Mouse (Mus musculus): ENCODE results near the gene Erlin1. TPM values are rescaled to one million over a fixed set of nuclear protein-coding genes. Genes with fewer than 3 reads are reported as not detected.

Gene Erlin1
- 30.6 and 35.3 TPM in 2 replicates for total RNA-seq (2017)

DNA sequence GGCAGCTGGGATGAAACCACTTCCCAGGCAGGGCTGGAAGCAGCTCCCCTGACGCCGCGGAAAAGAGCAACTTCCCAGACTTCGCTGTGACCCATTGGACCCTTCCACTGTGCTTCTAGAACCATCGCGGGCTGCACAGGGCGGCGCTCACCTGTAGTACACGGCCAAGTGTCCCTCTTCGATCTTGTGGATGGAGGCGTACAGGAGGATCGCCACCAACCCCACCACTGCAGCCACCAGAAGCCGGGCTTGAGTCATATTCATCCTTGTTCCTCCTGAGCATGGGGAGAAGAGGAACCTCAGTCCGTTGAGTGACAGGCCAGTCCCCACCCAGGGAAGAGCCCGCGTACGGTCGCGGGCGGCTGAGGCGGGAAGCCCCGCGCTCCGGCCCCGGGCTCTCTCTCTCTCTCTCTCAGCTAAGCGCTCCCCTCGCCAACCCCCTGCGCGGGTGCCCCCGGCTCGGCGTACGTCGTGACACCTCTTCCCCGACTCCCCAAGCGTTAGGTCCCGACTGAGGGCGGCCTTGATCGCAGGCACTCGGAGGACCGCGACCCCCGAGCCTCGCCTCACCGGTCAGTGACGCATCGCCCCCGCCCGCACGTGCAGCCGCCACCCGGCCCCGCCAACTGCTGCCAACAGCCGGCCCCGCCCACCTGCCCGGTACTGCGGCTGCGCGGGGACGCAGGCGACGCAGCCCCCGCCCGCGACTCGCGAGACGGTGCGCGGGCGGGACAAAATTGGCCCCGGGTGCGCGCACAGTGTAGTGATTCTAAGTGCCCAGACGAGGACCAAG, at the start of gene Erlin1:
Gene Erlin1, minus strand, starts transcription at position 665 of the 793 bp plus-strand sequence.
- ATAC-seq (replicated peaks; ENCODE audit: low read depth, poor library complexity, severe bottlenecking), result peak; percentile 85

DNA sequence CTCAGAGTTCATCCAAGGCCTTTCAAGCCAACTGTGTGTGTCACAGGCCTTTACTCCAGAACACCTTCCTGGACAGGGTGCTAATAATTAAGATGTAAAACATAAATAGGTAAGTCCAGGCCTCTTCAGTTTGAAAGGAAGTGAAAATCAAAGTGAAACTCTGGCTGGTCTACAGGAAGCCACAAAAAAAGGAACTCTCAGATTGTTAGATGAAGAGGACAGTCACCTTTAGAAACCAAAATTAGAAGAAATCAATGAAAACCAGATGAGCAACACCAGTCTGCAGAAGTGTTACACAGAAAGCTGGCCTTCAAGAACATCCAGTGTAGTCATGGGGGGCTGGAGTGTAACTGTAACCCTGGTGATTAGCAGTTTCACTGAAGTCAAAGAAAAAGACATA, 48.2 kb upstream of the Erlin1 start:
- ATAC-seq (replicated peaks; ENCODE audit: low read depth, poor library complexity, severe bottlenecking), result no peak

DNA sequence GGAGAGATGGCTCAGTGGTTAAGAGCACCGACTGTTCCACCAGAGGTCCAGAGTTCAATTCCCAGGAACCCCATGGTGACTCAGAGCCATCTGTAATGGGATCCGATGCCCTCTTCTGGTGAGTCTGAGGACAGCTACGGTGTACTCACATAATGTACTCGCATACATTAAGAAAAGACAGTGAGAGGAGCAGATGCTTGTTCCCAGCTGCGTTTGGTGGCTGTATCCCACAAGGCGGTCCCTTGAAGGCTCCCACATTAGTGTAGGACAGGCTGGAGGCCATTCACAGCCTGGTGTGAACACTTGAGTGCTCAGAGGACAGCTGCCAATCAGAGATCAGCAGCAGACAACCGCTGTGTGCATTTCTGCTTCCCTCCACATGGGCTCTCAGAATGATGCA, 42.1 kb upstream of the Erlin1 start:
- 0 out of 2 replicates have a peak, but pooled peaks have one; percentile 21 for ATAC-seq (replicated peaks; ENCODE audit: low read depth, poor library complexity, severe bottlenecking)

DNA sequence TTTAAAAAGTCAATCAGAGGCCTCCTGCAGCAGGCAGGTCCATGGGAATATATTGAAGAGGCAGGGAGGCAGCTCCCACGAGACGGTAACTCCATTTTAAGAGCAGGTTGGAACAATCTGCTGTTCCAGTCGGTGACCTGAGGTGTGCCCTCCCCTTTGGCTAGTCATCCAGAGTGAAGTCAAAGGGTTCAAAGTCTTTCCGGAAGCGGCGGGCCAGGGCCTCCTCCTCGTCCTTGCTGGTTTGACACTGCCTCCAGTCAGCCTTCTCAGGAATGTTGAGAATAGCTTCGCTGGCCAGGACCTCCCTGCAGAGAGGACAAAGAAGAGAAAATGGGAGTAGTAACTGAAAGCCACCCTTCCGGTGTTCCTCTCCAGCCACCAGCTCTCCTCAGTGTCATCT, 40.8 kb upstream of the Erlin1 start:
- no peak for ATAC-seq (replicated peaks; ENCODE audit: low read depth, poor library complexity, severe bottlenecking)

DNA sequence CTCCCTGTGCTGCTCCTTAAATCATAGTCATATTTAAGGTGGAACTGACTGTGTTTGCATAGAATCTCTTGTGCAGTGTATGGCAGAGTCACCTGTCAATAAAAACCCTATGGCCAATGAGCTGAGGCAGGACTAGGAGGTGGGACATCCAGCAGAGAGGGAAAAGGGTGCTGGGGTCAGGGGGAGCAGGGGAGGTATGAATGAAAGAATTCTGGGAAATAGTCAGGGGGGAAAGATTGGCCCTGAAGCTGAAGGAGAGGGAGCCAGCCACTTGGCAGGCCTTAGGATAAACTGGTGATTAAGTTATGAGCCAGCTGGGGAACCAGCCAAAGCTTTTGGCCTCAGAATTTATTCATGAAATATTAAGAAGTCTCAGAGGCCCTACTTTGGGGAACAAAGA, 39.4 kb upstream of the Erlin1 start:
- no peak for ATAC-seq (replicated peaks; ENCODE audit: low read depth, poor library complexity, severe bottlenecking)

DNA sequence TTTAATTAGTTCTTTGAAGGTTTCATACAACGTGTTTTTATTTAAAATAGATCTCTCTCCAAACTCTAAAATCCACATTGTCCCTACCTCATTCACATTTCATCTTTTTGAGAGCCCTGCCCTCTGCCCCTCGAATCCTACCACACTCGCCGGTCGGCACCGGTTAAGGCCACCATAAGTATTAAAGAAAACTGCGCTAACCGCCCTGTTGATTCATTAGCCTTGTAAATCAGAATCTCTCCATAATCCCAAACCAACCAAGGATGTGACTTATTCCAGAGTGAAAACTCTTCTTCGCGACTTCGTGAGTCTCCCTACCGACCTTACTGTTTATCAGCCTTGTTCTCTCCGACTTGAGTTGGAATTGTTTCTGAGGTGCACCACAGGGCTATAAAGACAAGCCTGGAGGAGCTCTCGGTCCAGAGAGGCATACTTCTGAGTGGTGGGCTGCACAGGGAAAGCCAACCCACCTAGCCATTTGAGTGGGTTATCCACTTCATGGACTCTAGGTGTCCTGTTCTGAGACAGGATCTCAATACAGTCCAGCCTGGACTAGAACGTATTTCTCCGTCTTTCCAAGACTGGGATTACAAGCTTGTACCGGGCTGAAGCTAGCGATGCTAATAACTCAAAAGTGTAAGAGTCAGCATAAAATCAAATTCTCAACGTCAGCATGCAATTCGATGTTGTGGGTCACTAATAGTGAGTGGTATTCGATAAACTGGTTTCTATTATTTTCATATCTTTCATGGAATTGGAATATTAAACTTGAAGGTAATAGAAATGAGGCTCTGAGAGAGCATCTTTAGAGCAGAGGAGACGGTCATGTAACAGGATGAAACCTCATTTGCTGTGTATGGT, 38.3 kb upstream of the Erlin1 start:
- peak; percentile 26; the same call in 1 of the 2 replicates for ATAC-seq (replicated peaks; ENCODE audit: low read depth, poor library complexity, severe bottlenecking)

DNA sequence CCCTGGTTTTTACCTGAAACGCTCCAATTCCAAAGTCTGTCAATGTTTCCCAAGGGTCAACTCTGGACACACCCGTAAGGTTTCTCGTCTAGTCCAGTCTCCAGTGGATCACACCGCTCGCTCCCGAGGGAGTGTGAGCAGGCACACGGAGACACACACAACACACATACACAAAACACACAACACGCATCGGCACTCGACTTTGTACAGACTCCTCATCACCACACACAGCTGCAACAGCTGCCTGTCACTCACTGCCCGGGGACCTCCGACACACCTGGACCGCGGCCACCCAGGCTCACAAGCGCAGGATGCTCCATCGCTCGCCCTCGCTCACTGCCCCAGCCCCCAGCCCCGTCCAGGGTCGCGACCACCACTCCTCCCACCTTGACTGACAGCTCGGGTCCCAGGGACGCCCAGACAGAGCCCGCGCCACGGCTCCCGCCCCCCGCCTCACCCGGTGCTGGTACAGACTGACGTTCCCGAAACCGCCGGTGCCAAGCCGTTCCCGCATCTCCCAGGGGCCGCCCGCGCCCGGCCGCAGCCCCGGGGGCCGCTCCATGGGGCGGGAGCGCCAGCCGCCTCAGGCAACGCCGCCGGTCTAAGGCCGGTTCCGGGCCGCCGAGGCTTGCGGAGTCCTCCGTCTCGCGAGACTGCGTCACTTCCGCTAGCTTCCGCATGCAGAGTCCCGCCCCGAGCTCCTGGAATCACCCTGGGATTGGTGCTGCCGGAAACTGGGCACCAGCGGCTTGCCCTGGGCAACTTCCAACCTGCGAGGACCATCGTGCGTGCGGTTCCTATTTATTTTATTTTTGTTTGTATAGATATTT, 37.5 kb upstream of the Erlin1 start, which contains the start of gene Chuk:
Gene Chuk, minus strand, starts transcription at position 650 of the 830 bp plus-strand sequence.
- ATAC-seq (replicated peaks; ENCODE audit: low read depth, poor library complexity, severe bottlenecking), result peak; percentile 96

DNA sequence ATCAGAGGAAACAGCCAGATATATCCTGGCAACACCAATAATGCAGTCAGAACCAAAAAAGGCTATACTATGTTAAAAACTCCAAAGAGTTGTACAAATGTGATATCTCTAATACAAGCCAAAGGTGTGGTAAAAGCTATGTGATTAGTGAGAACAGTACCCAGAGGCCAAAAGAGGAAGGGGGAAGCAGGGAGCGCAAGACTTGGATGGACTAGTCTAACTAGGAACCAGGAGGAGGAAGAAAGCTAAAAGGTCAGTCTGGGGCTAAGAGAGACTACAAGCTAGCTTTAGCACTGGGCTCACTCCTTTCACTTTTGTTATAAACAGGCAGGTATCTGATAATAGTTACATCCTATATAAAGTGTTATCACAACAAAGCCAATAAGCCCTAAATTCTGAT, 34.8 kb upstream of the Erlin1 start:
- ATAC-seq (replicated peaks; ENCODE audit: low read depth, poor library complexity, severe bottlenecking), result no peak

DNA sequence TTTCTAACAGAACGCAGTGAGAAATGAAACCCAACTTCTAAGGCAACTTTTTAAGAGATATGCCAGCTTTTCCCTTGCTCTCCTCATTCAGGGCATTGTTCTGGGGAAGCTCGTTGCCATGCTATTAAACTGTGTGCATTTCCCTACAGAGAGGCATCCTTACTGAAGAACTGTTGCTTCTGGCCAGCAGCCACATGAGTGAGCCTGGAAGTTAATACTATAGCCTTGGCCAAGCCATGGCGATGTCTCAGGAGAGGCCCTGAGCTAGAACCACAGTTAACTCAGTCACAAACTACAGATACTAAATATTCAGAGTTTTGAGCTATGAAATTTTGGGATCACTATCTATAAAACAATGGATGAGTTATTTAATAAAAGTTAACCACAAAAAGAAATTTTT, 33.4 kb upstream of the Erlin1 start:
- ATAC-seq (replicated peaks; ENCODE audit: low read depth, poor library complexity, severe bottlenecking), result no peak

DNA sequence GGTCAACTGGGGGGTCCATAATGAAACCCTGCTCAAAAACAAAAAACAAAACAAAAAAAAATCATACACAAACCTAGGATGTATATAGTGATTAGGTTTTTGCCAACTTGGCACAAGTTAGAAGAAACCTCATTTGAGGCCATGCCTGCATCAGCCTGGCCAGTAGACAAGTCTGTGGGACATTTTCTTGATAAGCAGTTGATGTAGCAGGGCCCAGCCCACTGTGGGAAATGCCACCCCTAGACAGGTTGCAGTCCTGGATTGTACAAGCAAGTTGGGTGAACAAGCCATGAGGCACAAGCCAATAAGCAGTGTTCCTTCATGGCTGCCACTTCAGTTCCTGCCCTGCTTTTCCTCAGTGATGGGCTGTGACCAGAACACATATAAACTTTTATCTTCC, 31.3 kb upstream of the Erlin1 start:
- ATAC-seq (replicated peaks; ENCODE audit: low read depth, poor library complexity, severe bottlenecking), result no peak

DNA sequence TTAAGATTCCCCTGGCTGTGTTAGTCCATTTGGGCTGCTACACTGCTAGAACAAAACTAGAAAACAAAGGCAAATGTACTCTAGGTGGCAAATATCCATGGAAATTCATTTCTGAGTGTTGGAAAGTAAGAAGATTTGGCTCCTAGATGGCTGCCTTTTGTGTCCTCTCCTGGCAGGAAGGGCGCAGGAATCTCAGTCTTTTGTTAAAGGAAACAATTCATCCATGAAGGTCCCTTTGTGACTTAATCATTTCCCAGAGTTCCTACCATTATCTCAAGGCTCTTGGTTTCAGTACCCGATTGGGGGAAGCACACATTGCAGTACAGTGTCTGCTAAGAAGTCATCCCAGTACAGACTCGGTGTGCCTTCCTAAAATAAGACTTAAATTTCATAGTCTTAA, 16.7 kb upstream of the Erlin1 start:
- no peak for ATAC-seq (replicated peaks; ENCODE audit: low read depth, poor library complexity, severe bottlenecking)

DNA sequence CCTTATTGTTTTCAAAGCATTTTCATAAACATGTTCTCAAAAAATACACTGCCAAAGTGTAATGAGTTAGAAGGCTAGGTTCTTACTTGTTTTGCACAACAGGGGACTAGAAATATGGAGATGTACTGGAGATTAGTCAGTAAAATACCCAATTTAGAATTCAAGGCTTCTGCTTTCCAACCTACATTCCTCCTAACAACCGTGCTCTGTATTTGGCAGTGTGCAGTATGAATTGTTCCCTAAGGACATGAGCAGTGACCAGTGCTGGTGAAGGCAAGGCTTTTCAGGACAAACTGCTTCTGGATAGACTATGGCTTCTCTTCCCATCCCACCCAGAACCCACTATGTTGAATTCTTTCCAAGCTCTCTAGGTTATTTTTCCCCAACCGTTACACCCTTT, 11.3 kb upstream of the Erlin1 start:
- no peak for ATAC-seq (replicated peaks; ENCODE audit: low read depth, poor library complexity, severe bottlenecking)

DNA sequence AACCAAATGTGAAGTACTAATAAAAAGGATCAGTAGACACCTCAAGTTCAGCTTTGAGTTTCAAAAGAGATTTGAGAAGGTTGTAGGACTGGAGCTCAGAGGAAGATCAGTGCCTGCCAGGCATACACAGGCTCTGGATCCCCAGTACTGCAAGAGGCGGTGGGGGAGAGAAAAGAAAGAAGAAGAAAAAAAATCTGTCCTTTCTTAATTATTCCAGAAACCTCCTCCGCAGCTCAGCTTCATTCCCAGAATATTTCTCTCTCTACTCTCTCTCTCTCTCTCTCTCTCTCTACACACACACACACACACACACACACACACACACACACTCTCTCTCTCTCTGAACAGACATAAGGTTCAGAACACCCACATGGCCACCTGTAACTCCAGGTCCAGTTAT, 10.4 kb upstream of the Erlin1 start:
- ATAC-seq (replicated peaks; ENCODE audit: low read depth, poor library complexity, severe bottlenecking), result no peak

DNA sequence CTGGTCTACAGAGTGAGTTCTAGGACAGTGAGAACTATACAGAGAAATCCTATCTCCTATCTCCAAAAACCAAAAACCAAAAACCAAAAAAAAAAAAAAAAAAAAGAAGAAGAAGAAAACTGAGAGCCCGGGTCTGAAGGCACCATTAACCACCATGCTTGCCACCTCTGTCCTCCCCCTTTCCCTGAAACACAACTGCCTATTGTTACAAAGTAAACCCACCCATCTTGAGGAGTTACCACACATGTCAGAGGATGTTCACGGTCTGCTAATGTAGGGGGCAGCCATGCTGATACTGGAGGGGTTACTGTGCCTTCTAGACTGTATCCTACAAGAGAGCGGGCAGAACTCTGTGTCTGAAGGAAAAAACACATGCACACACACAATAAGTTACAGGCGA, 7.4 kb upstream of the Erlin1 start:
- no peak for ATAC-seq (replicated peaks; ENCODE audit: low read depth, poor library complexity, severe bottlenecking)

DNA sequence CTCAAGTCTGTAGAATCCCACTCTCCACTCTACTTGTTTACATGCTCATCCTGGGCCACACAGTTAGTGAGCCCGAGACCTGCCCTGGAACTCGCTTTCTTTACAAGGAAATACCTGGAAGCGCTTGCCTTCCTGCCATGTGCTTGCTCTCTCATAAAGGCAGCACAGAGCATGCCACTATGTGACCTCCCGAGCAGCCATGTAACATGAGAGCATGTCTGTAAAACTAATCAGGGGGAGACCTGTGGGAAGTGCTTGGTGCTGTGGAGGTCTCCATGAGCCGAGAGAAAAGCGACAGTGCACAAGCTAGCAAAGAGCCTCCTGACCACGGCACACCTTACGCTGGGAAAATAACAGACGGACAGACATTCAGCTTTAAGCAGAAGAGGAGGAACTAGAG, 6.9 kb upstream of the Erlin1 start:
- ATAC-seq (replicated peaks; ENCODE audit: low read depth, poor library complexity, severe bottlenecking), result no peak

DNA sequence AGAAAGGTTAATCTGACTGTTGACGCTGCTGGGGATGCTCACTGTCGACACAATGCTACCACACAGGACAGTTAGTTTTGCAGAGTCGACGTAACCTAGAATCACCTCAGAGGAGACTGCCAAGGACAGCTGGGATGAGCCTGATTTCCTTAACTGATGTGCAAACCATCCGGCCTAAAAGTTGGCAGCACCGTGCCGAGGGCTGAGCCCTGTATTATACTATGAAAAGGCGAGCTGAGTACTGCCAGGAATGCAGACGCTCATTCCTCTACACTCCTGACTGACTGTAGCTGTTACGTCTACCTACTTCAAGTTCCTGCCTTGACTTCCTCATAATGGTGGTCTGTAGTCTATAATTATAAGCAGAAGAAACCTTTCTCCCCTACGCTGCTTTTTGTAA, 5.4 kb upstream of the Erlin1 start:
- no peak for ATAC-seq (replicated peaks; ENCODE audit: low read depth, poor library complexity, severe bottlenecking)

DNA sequence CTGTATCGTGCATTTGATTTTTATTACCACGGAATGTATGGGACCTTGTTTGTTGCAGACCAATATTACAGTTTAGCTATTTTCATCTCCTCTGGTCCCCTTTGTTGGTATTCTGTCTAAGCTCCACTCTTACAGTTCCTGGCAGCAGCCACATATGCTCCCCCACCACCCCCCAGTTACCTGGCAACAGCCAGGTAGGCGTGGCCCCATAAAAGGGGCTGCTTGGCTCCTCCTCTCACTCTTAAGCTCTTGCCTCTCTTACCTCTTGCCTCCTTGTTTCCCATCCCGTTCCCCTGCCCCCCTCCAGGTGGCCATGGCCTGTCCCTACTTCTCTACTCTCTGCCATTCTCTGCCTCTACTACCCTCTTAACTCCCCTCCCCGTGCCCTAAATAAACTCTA, 1.6 kb upstream of the Erlin1 start:
- ATAC-seq (replicated peaks; ENCODE audit: low read depth, poor library complexity, severe bottlenecking), result no peak

DNA sequence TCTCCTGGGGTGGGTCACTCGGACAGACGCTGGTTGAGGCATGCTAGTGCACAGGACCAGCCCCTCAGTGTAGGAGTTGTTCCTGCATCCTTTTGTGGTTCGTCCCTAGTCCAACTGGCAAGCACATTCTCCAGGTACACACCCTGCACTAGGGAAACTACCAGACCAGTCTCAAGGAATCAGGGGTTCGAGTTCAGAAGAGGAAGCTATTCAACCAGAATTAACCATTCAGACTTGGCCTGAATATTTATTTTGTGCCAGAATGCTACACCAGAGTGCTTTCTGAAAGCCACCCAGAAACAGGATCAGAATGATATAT, 288 bp upstream of the Erlin1 start:
- no peak for ATAC-seq (replicated peaks; ENCODE audit: low read depth, poor library complexity, severe bottlenecking)

DNA sequence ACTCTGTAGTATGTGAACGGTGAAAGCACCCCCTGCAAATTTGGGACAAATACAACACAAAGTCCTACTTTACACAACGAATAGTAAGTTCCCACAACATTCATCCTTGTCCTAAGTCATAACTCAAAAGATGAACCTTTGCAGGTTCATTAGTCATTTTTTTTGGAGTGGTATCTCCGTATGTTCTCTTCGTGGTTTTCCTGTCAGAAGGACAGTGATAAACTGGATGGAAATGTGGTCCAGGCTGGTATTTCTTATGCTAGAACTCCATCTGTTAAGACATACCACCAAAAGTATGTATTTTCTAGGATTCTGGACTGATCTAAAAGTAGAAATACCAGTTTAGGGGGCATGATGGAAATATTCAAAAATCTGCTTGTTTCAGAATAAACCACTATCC, 1.4 kb downstream of the Erlin1 start:
- ATAC-seq (replicated peaks; ENCODE audit: low read depth, poor library complexity, severe bottlenecking), result no peak

DNA sequence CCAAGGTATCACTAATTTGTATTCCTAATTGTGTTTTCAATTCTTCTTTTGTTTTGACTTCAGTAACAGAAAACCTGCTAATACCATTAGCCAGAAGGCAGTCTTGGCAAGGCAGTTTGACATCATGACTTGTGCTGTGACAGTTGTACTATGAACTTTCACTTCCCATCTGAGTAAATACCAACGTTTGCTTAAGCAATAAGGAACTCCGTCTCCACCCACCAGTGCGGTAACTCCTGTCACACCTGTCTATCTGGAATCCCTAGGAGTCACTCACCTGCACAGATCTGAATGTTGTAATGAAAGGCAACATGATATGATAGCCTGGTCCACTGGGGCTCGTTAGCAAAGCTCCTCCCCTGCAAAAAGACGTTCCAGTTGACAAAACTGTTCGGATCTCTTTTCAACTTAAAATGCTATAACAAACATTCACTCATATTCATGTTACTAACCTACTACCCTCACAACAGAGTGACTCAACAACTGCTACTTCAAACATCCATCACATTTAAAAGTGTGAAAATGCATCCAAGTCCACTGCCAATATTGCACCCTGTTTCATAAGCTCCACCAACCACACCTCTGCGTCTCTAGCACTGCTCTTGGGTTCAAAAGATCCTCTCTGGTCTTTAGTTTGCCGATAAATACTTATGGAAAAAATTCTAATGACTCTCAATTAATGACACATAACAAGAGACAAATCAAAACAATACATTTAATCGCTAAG, 2.1 kb downstream of the Erlin1 start:
- no peak for ATAC-seq (replicated peaks; ENCODE audit: low read depth, poor library complexity, severe bottlenecking)

Measured in common myeloid progenitor, adult 5-6 weeks (primary cell).